Mouse (Mus musculus) MEL (cell line): ENCODE measurements around the gene Cers6. TPM values are rescaled to one million over a fixed set of nuclear protein-coding genes. Genes with fewer than 3 reads are reported as not detected.

Experiments used
- DNase-seq: peaks from one replicate; pipeline ENCODE4 v3.0.0; 2011; ENCODE audit warnings: low read depth, low spot score
- H3K27ac ChIP-seq: 2 replicates; pipeline ENCODE4 v1.5.1; 2012; ENCODE audit warnings: low read depth, mild to moderate bottlenecking, control low read depth, low read length, moderate library complexity; ENCODE audit not compliant: control insufficient read depth
- H3K27me3 ChIP-seq, 2 experiments: fragments of 150-350 bp in 1 of 2; sonication (generic) in 1 of 2; 2 replicates each; pipeline ENCODE4 v1.6.1; 2012; ENCODE audit warnings: low read length in 2 of 2, mild to moderate bottlenecking in 2 of 2, improper control_type of control experiment in 1 of 2, moderate library complexity in 1 of 2; ENCODE audit not compliant: insufficient read depth in 2 of 2, control insufficient read depth in 1 of 2
- H3K36me3 ChIP-seq, 2 experiments: 2 replicates each; pipeline ENCODE4 v1.6.1; 2012 to 2014; ENCODE audit warnings: low read length in 2 of 2, improper control_type of control experiment in 1 of 2, inconsistent platforms in 1 of 2, mild to moderate bottlenecking in 1 of 2; ENCODE audit not compliant: insufficient read depth in 2 of 2, control insufficient read depth in 1 of 2
- H3K4me1 ChIP-seq, 2 experiments: fragments of 150-350 bp in 1 of 2; sonication (generic) in 1 of 2; 2 replicates each; pipeline ENCODE4 v1.6.1; 2012; ENCODE audit warnings: low read length in 2 of 2, improper control_type of control experiment in 1 of 2, mild to moderate bottlenecking in 1 of 2; ENCODE audit not compliant: insufficient read depth in 2 of 2, control insufficient read depth in 1 of 2
- H3K4me3 ChIP-seq, 2 experiments: fragments of 150-350 bp in 1 of 2; sonication (generic) in 1 of 2; 2 replicates each; pipeline ENCODE4 v1.5.1; 2012; ENCODE audit warnings: low read depth in 2 of 2, low read length in 2 of 2, mild to moderate bottlenecking in 2 of 2, moderate library complexity in 2 of 2, control low read depth in 1 of 2, improper control_type of control experiment in 1 of 2; ENCODE audit not compliant: control insufficient read depth in 1 of 2, insufficient read depth in 1 of 2
- H3K79me2 ChIP-seq: 2 replicates; pipeline ENCODE4 v1.6.1; 2012; ENCODE audit warnings: mild to moderate bottlenecking, low read length, moderate library complexity; ENCODE audit not compliant: control insufficient read depth, poor library complexity, insufficient read depth
- H3K9ac ChIP-seq: 2 replicates; pipeline ENCODE4 v1.6.1; 2012; ENCODE audit warnings: low read depth, mild to moderate bottlenecking, control low read depth, low read length, moderate library complexity; ENCODE audit not compliant: control insufficient read depth, poor library complexity, severe bottlenecking
- H3K9me3 ChIP-seq: fragments of 150-350 bp; sonication (generic); replicated peaks from 2 replicates; pipeline ENCODE4 v1.6.1; 2012; ENCODE audit warnings: mild to moderate bottlenecking, low read length, improper control_type of control experiment, moderate library complexity; ENCODE audit not compliant: insufficient read depth
- BHLHE40 ChIP-seq: IDR thresholded peaks from 2 replicates; pipeline ENCODE4 v1.6.1; 2012; ENCODE audit warnings: low read depth, mild to moderate bottlenecking, inconsistent platforms, low read length, improper control_type of control experiment, borderline replicate concordance
- CHD1 ChIP-seq: IDR thresholded peaks from 2 replicates; pipeline ENCODE4 v1.6.1; 2012; ENCODE audit warnings: low read depth, mild to moderate bottlenecking, inconsistent platforms, low read length, improper control_type of control experiment
- CHD2 ChIP-seq: IDR thresholded peaks from 2 replicates; pipeline ENCODE4 v1.6.1; 2011; ENCODE audit warnings: low read length, improper control_type of control experiment
- CTCF ChIP-seq, 3 experiments: IDR thresholded peaks in 2 of 3; conservative IDR thresholded peaks in 1 of 3; 2 replicates each; pipeline ENCODE4 v1.5.1; 2011 to 2012; ENCODE audit warnings: low read length in 3 of 3, low read depth in 2 of 3, mild to moderate bottlenecking in 2 of 3, improper control_type of control experiment in 1 of 3, inconsistent platforms in 1 of 3, mixed read lengths in 1 of 3, moderate library complexity in 1 of 3; ENCODE audit not compliant: control insufficient read depth in 1 of 3, insufficient read depth in 1 of 3, poor library complexity in 1 of 3, severe bottlenecking in 1 of 3
- GATA1 ChIP-seq: IDR thresholded peaks from 2 replicates; pipeline ENCODE4 v1.6.1; 2011; ENCODE audit warnings: low read depth, low read length, improper control_type of control experiment
- HCFC1 ChIP-seq: IDR thresholded peaks from 2 replicates; pipeline ENCODE4 v1.6.1; 2012; ENCODE audit warnings: low read depth, mild to moderate bottlenecking, inconsistent platforms, low read length, improper control_type of control experiment, moderate library complexity
- MAFK ChIP-seq: IDR thresholded peaks from 2 replicates; pipeline ENCODE4 v1.6.1; 2011; ENCODE audit warnings: low read depth, mild to moderate bottlenecking, low read length, improper control_type of control experiment, borderline replicate concordance
- MXI1 ChIP-seq: IDR thresholded peaks from 2 replicates; pipeline ENCODE4 v1.6.1; 2011; ENCODE audit warnings: mild to moderate bottlenecking, low read depth, low read length, improper control_type of control experiment
- MYB ChIP-seq: IDR thresholded peaks from 2 replicates; pipeline ENCODE4 v1.6.1; 2011; ENCODE audit warnings: mild to moderate bottlenecking, low read depth, low read length, improper control_type of control experiment
- MYC ChIP-seq: IDR thresholded peaks from 2 replicates; pipeline ENCODE4 v1.6.1; 2011; ENCODE audit warnings: low read depth, mild to moderate bottlenecking, low read length, improper control_type of control experiment, moderate library complexity
- NELFE ChIP-seq: IDR thresholded peaks from 2 replicates; pipeline ENCODE4 v1.6.1; 2011; ENCODE audit warnings: low read depth, low read length, improper control_type of control experiment
- POLR2A ChIP-seq, 2 experiments: IDR thresholded peaks; 2 replicates each; pipeline ENCODE4 v1.6.1; 2011 to 2012; ENCODE audit warnings: low read length in 2 of 2, mild to moderate bottlenecking in 2 of 2, control low read depth in 1 of 2, improper control_type of control experiment in 1 of 2, low read depth in 1 of 2, moderate library complexity in 1 of 2; ENCODE audit not compliant: control insufficient read depth in 1 of 2, insufficient read depth in 1 of 2, poor library complexity in 1 of 2
- RAD21 ChIP-seq: IDR thresholded peaks from 2 replicates; pipeline ENCODE4 v1.6.1; 2011; ENCODE audit warnings: mild to moderate bottlenecking, low read depth, low read length, improper control_type of control experiment
- RCOR1 ChIP-seq: IDR thresholded peaks from 2 replicates; pipeline ENCODE4 v1.6.1; 2012; ENCODE audit warnings: low read depth, mild to moderate bottlenecking, inconsistent platforms, low read length, improper control_type of control experiment
- TBP ChIP-seq: IDR thresholded peaks from 2 replicates; pipeline ENCODE4 v1.8.0; 2011; ENCODE audit warnings: low read depth, low read length, improper control_type of control experiment
- USF2 ChIP-seq, 2 experiments: IDR thresholded peaks; 2 replicates each; pipeline ENCODE4 v1.6.1; 2011 to 2012; ENCODE audit warnings: improper control_type of control experiment in 2 of 2, low read length in 2 of 2, borderline replicate concordance in 1 of 2, inconsistent platforms in 1 of 2, low read depth in 1 of 2, mild to moderate bottlenecking in 1 of 2; ENCODE audit not compliant: insufficient read depth in 1 of 2
- ZC3H11A ChIP-seq: IDR thresholded peaks from 2 replicates; pipeline ENCODE4 v1.6.1; 2012; ENCODE audit warnings: low read depth, mild to moderate bottlenecking, inconsistent platforms, low read length, improper control_type of control experiment
- ZMIZ1 ChIP-seq: IDR thresholded peaks from 2 replicates; pipeline ENCODE4 v1.6.1; 2012; ENCODE audit warnings: low read depth, mild to moderate bottlenecking, inconsistent platforms, low read length, improper control_type of control experiment, moderate library complexity
- polyA plus RNA-seq, 2 experiments: library from polyadenylated mRNA; stranded (reverse) in 1 of 2; unstranded in 1 of 2; fragments of >175 nt in 1 of 2; fragments of >200 nt in 1 of 2; gene quantifications; 2 replicates each; pipeline versions ENCODE4 v1.2.1 to v1.2.4; 2012; ENCODE audit warnings: low replicate concordance in 2 of 2, low read depth in 1 of 2; ENCODE audit not compliant: insufficient read length in 2 of 2, insufficient read depth in 1 of 2, missing spikeins in 1 of 2
- total RNA-seq: library from RNA; depleted of rRNA; stranded (reverse); fragments of 300-350 nt; gene quantifications from 2 replicates; pipeline ENCODE4 v1.2.3, GENCODE M21; 2012

The Cers6 gene
- total and polyA plus RNA-seq, 3 experiments = not detected

DNA sequence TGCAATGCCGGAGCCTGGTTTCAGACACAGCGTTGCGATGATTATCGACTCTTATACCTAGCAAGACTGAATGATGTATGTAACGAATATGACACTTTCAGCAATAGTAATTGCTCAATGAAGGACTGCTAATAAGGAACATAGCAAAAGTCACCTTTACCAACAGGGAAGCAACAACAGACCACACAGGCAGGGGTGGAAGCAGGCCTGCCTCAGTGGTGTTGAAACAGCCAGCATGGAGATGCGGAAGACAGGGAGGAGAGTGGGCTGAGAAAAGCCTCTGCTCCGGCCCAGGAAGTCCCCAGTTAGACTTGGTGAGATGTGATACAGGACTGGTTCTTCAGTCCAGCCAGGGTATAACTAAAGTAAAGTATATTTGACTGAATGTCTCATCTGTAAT is 237.9 kb downstream of the Cers6 start:
- no peaks in the 10 kb centered on the region for H3K79me2 ChIP-seq
- no peak for TF ChIP-seq NELFE
- TF ChIP-seq MAFK = no peak
- no peak for TF ChIP-seq HCFC1
- TF ChIP-seq USF2 (IDR thresholded peaks at IDR 0.05; ENCODE audit: borderline replicate concordance in 1 of 2, insufficient read depth in 1 of 2, low read depth in 1 of 2, low read length in 2 of 2) = no peak
- no peak for TF ChIP-seq ZMIZ1
- TF ChIP-seq, all 39 proteins: peak for 0
- H3K4me3 ChIP-seq = no peak overlapping the region
- no peak for DNase-seq
- no peaks in the 10 kb centered on the region for H3K36me3 ChIP-seq
- no peak overlapping the region for H3K9ac ChIP-seq
- H3K27ac ChIP-seq = no peak overlapping the region
- no peaks in the 10 kb centered on the region for H3K4me1 ChIP-seq
- no peaks in the 10 kb centered on the region for H3K9me3 ChIP-seq
- H3K27me3 ChIP-seq = no peaks in the 10 kb centered on the region

DNA sequence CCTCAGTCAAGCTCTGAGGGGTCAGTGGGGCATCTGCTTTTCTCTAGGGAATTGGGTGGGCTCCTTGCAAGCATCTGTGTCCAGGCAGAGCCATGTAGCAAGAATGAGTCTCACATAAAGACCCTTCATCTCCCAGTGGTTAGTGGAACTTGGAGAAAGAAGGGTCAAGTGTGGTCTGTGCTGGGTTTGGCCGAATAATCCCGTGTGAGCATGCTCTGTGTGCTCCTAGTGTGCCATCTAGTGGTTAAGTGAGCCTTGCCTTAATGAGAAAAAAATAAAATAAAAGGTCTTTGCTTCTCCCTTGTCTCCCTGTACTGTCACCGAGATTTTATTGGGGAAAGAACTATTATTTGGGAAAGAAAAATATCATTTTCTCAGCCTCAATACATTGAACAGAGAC is 239.5 kb downstream of the Cers6 start:
- no peak overlapping the region for H3K27ac ChIP-seq
- DNase-seq = no peak
- H3K79me2 ChIP-seq = no peaks in the 10 kb centered on the region
- no peaks in the 10 kb centered on the region for H3K4me1 ChIP-seq
- H3K9ac ChIP-seq = no peak overlapping the region
- H3K4me3 ChIP-seq = no peak overlapping the region
- TF ChIP-seq GATA1 (no peak), CTCF (IDR thresholded peaks at IDR 0.05 in 2 of 3, conservative IDR thresholded peaks at IDR 0.05 in 1 of 3; ENCODE audit: control insufficient read depth in 1 of 3, insufficient read depth in 1 of 3, low read depth in 2 of 3, low read length in 3 of 3, poor library complexity in 1 of 3, severe bottlenecking in 1 of 3) (peak; percentile 13 to 32 (median 25); a peak in 1 of 6 replicates), RAD21 (peak; percentile 32)
- no peaks in the 10 kb centered on the region for H3K36me3 ChIP-seq
- H3K9me3 ChIP-seq = no peaks in the 10 kb centered on the region
- H3K27me3 ChIP-seq = no peaks in the 10 kb centered on the region

DNA sequence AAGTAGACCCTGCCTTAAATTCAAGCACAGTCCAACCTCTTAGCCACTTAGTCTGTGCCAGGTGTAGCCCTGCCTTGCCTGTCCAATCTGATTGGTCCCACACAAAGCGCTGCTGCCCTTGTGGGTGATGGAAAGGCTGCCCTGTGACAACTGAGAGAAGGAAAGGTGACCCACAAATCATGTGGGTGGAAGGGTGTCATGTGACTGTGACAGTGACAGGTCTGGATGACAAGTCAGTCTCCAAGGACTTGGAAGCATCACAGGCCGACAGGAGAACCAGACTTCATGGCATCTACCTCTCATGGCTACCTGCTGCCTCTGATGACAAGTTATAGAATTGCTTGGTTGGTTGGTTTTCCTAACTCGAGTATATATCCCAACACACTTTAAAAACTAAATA is 242.3 kb downstream of the Cers6 start:
- DNase-seq = no peak
- H3K9ac ChIP-seq = no peak overlapping the region
- no peak overlapping the region for H3K27ac ChIP-seq
- H3K9me3 ChIP-seq = no peaks in the 10 kb centered on the region
- no peaks in the 10 kb centered on the region for H3K4me1 ChIP-seq
- H3K27me3 ChIP-seq = no peaks in the 10 kb centered on the region
- H3K4me3 ChIP-seq = no peak overlapping the region
- H3K36me3 ChIP-seq = no peaks in the 10 kb centered on the region
- H3K79me2 ChIP-seq = no peaks in the 10 kb centered on the region
- TF ChIP-seq CHD1 (no peak), GATA1 (no peak), ZMIZ1 (no peak), RCOR1 (no peak), POLR2A (IDR thresholded peaks at IDR 0.05; ENCODE audit: control insufficient read depth in 1 of 2, insufficient read depth in 1 of 2, low read depth in 1 of 2, low read length in 2 of 2, poor library complexity in 1 of 2) (no peak), CHD2 (no peak), MYB (no peak), HCFC1 (no peak), MXI1 (no peak), TBP (no peak), BHLHE40 (no peak), ZC3H11A (no peak), MYC (no peak)
